Mouse (Mus musculus): ENCODE measurements around the gene Pop7. TPM values are rescaled to one million over a fixed set of nuclear protein-coding genes. Genes with fewer than 3 reads are reported as not detected.

Gene Pop7
- total RNA-seq, 2 experiments from 2014 or later: 33.8 to 35.1 TPM

- TF ChIP-seq CTCF (conservative IDR thresholded peaks at IDR 0.05): no peak
- no peak overlapping the region for H3K27ac ChIP-seq
- H3K4me3 ChIP-seq: no peak overlapping the region
- no peak for DNase-seq (ENCODE audit: low spot score in 2 of 2)
These were observed 35.4 kb downstream of the Pop7 start for GRCm38 (mm10) chr5:137466946-137467345.

- Histone ChIP-seq H3K4me3 (no peak overlapping the region), H3K27ac (no peak overlapping the region)
- peak; percentile 79 for TF ChIP-seq CTCF (conservative IDR thresholded peaks at IDR 0.05)
- peak; percentile 16 to 27 for DNase-seq (ENCODE audit: low spot score in 2 of 2)
These were observed 37.3 kb downstream of the Pop7 start for GRCm38 (mm10) chr5:137465049-137465448.

GRCm38 (mm10) chr5:137455866-137456591 is 46.3 kb downstream of the Pop7 start:
- no peak overlapping the region for H3K27ac ChIP-seq
- no peak for DNase-seq (ENCODE audit: low spot score in 2 of 2)
- 0 out of 2 replicates have a peak, but pooled peaks have one; percentile 17 for TF ChIP-seq CTCF (conservative IDR thresholded peaks at IDR 0.05)
- H3K4me3 ChIP-seq: no peak overlapping the region

- no peak for DNase-seq (ENCODE audit: low spot score in 2 of 2)
- H3K4me3 ChIP-seq: no peak overlapping the region
- TF ChIP-seq CTCF (conservative IDR thresholded peaks at IDR 0.05): no peak
- H3K27ac ChIP-seq: no peak overlapping the region
These were observed 47.1 kb downstream of the Pop7 start for GRCm38 (mm10) chr5:137455206-137455605.

Small RNAs within 50 kb of the gene (microRNA-seq; reads per million reads assigned to microRNA genes)
- 0.92 to 0.96 reads per million in 2 experiments for gene Mir6418

Other genes starting within 250 kb of the Pop7 start
- 10 to 100 TPM; 58.5 to 62.3 TPM for gene Ache, start 215.0 kb downstream of the Pop7 start, total RNA-seq (2021)
- gene Ufsp1, start 207.9 kb downstream of the Pop7 start, total RNA-seq (2021): 10 to 100 TPM; 12.4 to 13.8 TPM
- 100 to 1,000 TPM; 223 to 232 TPM for gene Srrt, start 194.8 kb downstream of the Pop7 start, total RNA-seq (2021)
- gene Trip6, start 188.1 kb downstream of the Pop7 start, total RNA-seq (2021): 1 to 10 TPM; 4.8 to 7.3 TPM
- gene Slc12a9, start 168.9 kb downstream of the Pop7 start, total RNA-seq (2021): 10 to 100 TPM; 27.9 to 28.4 TPM
- gene Ephb4, start 152.4 kb downstream of the Pop7 start, total RNA-seq (2021): 1 to 10 TPM; 5.6 to 5.7 TPM
- under 1 TPM; 0.36 to 0.49 TPM for gene Zan, start 25.5 kb downstream of the Pop7 start, total RNA-seq (2021)
- 10 to 100 TPM; 61.9 to 63.5 TPM for gene Gigyf1, start 16.0 kb upstream of the Pop7 start, total RNA-seq (2021)
- gene Epo, start 30.7 kb upstream of the Pop7 start, total RNA-seq (2021): not detected
- 100 to 1,000 TPM; 600 to 607 TPM for gene Gnb2, start 31.0 kb upstream of the Pop7 start, total RNA-seq (2021)
- gene Actl6b, start 51.0 kb upstream of the Pop7 start, total RNA-seq (2021): 100 to 1,000 TPM; 138 to 142 TPM
- gene Tfr2, start 67.3 kb upstream of the Pop7 start, total RNA-seq (2021): 10 to 100 TPM; 16.7 to 20.2 TPM
- gene Mospd3, start 98.5 kb upstream of the Pop7 start, total RNA-seq (2021): 10 to 100 TPM; 26.2 to 29.3 TPM
- 1 to 10 TPM; 6.1 to 8.4 TPM for gene Pcolce, start 111.3 kb upstream of the Pop7 start, total RNA-seq (2021)
- under 1 TPM in 1 of 2 experiments, not detected in 1; 0.56 TPM for gene Fbxo24, start 126.5 kb upstream of the Pop7 start, total RNA-seq (2021)
- gene Lrch4, start 126.6 kb upstream of the Pop7 start, total RNA-seq (2021): 10 to 100 TPM; 25.4 to 28.1 TPM
- 10 to 100 TPM; 15.5 to 19.7 TPM for gene Gm20605, start 126.7 kb upstream of the Pop7 start, total RNA-seq (2021)
- gene Sap25, start 138.8 kb upstream of the Pop7 start, total RNA-seq (2021): 10 to 100 TPM in 1 of 2 experiments, 1 to 10 TPM in 1; 8.4 to 16.4 TPM
- gene Irs3, start 143.2 kb upstream of the Pop7 start, total RNA-seq (2021): under 1 TPM in 1 of 2 experiments, not detected in 1; 0.15 TPM
- 10 to 100 TPM; 64.1 to 67.3 TPM for gene Agfg2, start 182.2 kb upstream of the Pop7 start, total RNA-seq (2021)
- gene Nyap1, start 239.1 kb upstream of the Pop7 start, total RNA-seq (2021): 10 to 100 TPM; 70.4 to 72.5 TPM
- 100 to 1,000 TPM; 160 to 174 TPM for gene Tsc22d4, start 243.2 kb upstream of the Pop7 start, total RNA-seq (2021)

Data from layer of hippocampus, adult 2 months (tissue).